Mouse (Mus musculus) lung, postnatal 0 days (tissue): Measurements from ENCODE around the gene Ptprg. TPM values are rescaled to one million over a fixed set of nuclear protein-coding genes. Genes with fewer than 3 reads are reported as not detected.

ENCODE experiments used
- ATAC-seq: fragments of 200-750 bp; cut with Nextera tagmentation; 2 replicates; pipeline ENCODE4 v1.8.0; 2017; ENCODE audit warnings: moderate library complexity
- DNase-seq: peaks from one replicate; pipeline ENCODE4 v3.0.0-alpha.2; 2016; ENCODE audit warnings: low spot score
- H3K27ac ChIP-seq: fragments of 300-500 bp; sonication (generic); 2 replicates; pipeline ENCODE4 v1.5.1; 2014; ENCODE audit warnings: antibody characterized with exemption, mild to moderate bottlenecking, low read length, mixed read lengths
- H3K27me3 ChIP-seq: fragments of 300-500 bp; sonication (generic); replicated peaks from 2 replicates; pipeline ENCODE4 v1.6.1; 2014; ENCODE audit warnings: low read length, mixed read lengths; ENCODE audit not compliant: insufficient read depth
- H3K36me3 ChIP-seq: fragments of 300-500 bp; sonication (generic); 2 replicates; pipeline ENCODE4 v1.6.1; 2014; ENCODE audit warnings: low read length, mixed read lengths; ENCODE audit not compliant: insufficient read depth
- H3K4me1 ChIP-seq: fragments of 300-500 bp; sonication (generic); 2 replicates; pipeline ENCODE4 v1.6.1; 2014; ENCODE audit warnings: antibody characterized with exemption, low read depth, low read length, mixed read lengths; ENCODE audit not compliant: insufficient read depth
- H3K4me2 ChIP-seq: fragments of 300-500 bp; sonication (generic); replicated peaks from 2 replicates; pipeline ENCODE4 v1.6.1; 2014; ENCODE audit warnings: low read depth, mild to moderate bottlenecking, low read length, moderate library complexity, mixed read lengths
- H3K4me3 ChIP-seq: fragments of 300-500 bp; sonication (generic); 2 replicates; pipeline ENCODE4 v1.5.1; 2014; ENCODE audit warnings: low read depth, low read length
- H3K9ac ChIP-seq: fragments of 300-500 bp; sonication (generic); replicated peaks from 2 replicates; pipeline ENCODE4 v1.6.1; 2014; ENCODE audit warnings: low read depth, mild to moderate bottlenecking
- H3K9me3 ChIP-seq: fragments of 300-500 bp; sonication (generic); 2 replicates; pipeline ENCODE4 v1.6.1; 2016; ENCODE audit warnings: low read length, mixed read lengths
- CTCF ChIP-seq: IDR thresholded peaks from 2 replicates; pipeline ENCODE4 v1.5.1; 2016; ENCODE audit warnings: antibody characterized with exemption, mild to moderate bottlenecking
- EP300 ChIP-seq: IDR thresholded peaks from 2 replicates; pipeline ENCODE4 v1.6.1; 2016; ENCODE audit warnings: antibody characterized with exemption, mild to moderate bottlenecking, control low read depth
- WGBS: fragments of 180-500 bp; shearing (Covaris S2); extraction: QIAGEN DNeasy Blood & Tissue Kit; methylation state at CpG from one replicate; pipeline ENCODE4 v1.1.7; 2014; 5-methylcytosine and 5-hydroxymethylcytosine counted together
- polyA plus RNA-seq: library from polyadenylated mRNA; unstranded; fragments of >200 nt; fragmentation: Nextera tagmentation; extraction: Ambion mirVana; gene quantifications from 2 replicates; pipeline ENCODE4 v1.2.1, GENCODE M21; 2015

Ptprg gene
- polyA plus RNA-seq, 1 experiment from 2014 or later = 19.4 TPM

DNA sequence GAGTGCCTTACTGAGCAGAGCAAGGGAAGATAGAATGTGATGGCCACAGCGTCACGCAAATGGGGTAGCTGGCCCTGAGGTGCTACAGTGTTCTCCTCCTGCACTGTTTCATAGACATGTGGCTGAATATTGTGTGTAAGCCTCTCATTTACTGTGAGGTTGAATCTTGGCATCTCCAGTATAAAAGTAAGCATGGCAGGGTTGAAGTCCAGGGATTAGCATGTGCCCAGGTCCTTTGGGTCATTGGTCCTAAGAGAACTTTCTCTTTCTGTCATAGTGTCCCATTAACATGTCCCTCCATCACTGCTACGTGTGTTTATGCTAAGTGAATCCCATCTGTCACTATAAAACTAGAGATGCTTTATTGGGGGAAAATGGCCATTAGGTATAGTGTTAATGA, 138.2 kb downstream of the Ptprg start:
- Histone ChIP-seq H3K9ac (no peak overlapping the region), H3K4me3 (no peak overlapping the region), H3K4me1 (no peaks in the 10 kb centered on the region), H3K27ac (no peak overlapping the region), H3K9me3 (no peaks in the 10 kb centered on the region), H3K4me2 (no peak overlapping the region), H3K27me3 (no peaks in the 10 kb centered on the region), H3K36me3 (no peaks in the 10 kb centered on the region)
- DNase-seq (no peak), ATAC-seq (no peak)
- TF ChIP-seq EP300 (no peak), CTCF (no peak)
- 88% methylated on average over 3 of the region's 3 CpGs for WGBS

DNA sequence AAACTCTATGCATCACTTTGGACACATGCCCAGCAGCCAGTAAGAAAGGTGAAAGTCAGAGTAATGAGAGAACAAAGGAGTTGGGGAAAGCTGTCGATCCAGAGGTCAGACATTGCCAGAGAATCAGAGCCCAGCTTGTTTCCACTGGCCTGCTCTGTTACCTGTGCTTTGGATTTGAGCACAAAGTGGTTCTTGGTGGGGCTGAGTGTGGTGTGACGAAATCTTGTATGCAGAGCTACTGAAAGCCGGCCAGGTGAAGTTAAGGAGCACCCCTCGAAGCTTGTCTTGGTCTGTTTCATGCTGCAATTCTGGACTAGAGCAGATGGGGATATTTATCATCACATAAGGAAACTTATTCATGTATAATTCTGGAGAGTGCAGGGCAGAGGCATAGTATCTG, 145.5 kb downstream of the Ptprg start:
- Histone ChIP-seq H3K27me3 (no peaks in the 10 kb centered on the region), H3K27ac (no peak overlapping the region), H3K4me3 (no peak overlapping the region), H3K4me2 (no peak overlapping the region), H3K4me1 (peaks cover 13% of the 10 kb centered on the region; the same call in 1 of the 2 replicates), H3K36me3 (no peaks in the 10 kb centered on the region), H3K9me3 (no peaks in the 10 kb centered on the region), H3K9ac (no peak overlapping the region)
- ATAC-seq (peak; percentile 62; the same call in 1 of the 2 replicates), DNase-seq (peak; percentile 44)
- 43% methylated on average over 4 of the region's 4 CpGs for WGBS
- no peak for TF ChIP-seq EP300
- no peak for TF ChIP-seq CTCF

DNA sequence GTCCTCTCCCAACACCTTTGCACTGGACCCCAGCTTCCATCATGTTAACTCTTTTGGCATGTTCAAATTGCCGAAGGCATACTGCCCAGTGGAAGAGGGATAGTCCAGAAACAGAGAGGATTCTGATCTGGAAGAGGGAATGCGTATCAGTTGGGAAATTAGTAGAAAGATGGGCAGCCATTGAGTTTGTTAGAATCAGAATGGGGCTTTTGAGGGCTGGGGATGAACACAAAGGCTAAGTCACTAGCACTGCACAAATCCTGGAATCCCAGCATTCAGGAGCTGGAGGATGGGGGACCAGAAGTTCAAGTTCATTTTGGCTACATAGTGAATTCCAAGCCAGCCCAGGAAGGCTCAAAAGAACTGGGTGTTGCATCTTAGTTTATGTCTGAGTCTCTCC, 146.3 kb downstream of the Ptprg start:
- Histone ChIP-seq H3K27me3 (no peaks in the 10 kb centered on the region), H3K9me3 (no peaks in the 10 kb centered on the region), H3K4me2 (no peak overlapping the region), H3K27ac (no peak overlapping the region), H3K4me1 (peaks cover 13% of the 10 kb centered on the region; the same call in 1 of the 2 replicates), H3K4me3 (no peak overlapping the region), H3K36me3 (no peaks in the 10 kb centered on the region), H3K9ac (no peak overlapping the region)
- whole genome bisulfite sequencing = 87% methylated on average over 2 of the region's 2 CpGs
- DNase-seq (no peak), ATAC-seq (no peak)
- TF ChIP-seq EP300 (no peak), CTCF (no peak)

DNA sequence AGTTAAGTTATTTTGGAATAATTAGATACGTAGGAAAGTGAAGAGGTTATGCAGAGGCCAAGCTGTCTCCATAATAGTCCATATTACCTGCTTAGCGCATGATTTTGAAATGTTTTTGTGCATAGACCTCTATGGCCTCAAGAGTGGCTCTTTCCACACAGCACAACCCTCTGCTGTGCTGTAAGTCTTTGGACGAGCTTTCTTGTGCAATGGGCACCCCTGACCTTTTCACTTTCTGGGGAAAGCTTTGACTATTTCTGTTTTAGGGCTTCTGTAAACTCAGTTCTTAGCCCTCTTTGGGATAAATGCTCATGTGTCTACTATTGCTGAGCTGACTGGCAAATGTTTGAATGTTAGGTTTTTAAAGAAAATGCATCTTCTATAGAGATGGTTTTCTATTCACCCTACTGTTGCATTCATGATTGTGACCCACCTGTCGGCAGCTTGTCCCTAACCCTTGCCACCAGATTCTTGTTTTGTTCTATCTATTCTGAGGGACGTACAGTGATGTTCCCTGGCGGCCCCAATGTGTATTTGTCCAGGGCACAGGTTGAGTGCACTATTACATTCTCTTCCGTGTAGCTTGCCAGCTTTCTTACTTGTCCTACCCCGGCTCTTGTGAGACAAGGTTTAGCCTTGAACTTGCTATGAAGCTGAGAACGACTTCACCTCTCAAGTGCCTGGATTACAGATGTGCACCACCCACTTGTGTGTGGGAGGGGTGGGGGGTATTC, 148.4 kb downstream of the Ptprg start:
- no peak overlapping the region for H3K4me3 ChIP-seq
- H3K9me3 ChIP-seq = no peaks in the 10 kb centered on the region
- no peaks in the 10 kb centered on the region for H3K36me3 ChIP-seq
- H3K4me2 ChIP-seq = no peak overlapping the region
- DNase-seq (no peak), ATAC-seq (peak; percentile 41)
- H3K27me3 ChIP-seq = no peaks in the 10 kb centered on the region
- 55% methylated on average over 9 of the region's 9 CpGs for WGBS
- TF ChIP-seq EP300 (no peak), CTCF (no peak)
- no peak overlapping the region for H3K9ac ChIP-seq
- peaks cover 13% of the 10 kb centered on the region; the same call in 1 of the 2 replicates for H3K4me1 ChIP-seq
- no peak overlapping the region for H3K27ac ChIP-seq

DNA sequence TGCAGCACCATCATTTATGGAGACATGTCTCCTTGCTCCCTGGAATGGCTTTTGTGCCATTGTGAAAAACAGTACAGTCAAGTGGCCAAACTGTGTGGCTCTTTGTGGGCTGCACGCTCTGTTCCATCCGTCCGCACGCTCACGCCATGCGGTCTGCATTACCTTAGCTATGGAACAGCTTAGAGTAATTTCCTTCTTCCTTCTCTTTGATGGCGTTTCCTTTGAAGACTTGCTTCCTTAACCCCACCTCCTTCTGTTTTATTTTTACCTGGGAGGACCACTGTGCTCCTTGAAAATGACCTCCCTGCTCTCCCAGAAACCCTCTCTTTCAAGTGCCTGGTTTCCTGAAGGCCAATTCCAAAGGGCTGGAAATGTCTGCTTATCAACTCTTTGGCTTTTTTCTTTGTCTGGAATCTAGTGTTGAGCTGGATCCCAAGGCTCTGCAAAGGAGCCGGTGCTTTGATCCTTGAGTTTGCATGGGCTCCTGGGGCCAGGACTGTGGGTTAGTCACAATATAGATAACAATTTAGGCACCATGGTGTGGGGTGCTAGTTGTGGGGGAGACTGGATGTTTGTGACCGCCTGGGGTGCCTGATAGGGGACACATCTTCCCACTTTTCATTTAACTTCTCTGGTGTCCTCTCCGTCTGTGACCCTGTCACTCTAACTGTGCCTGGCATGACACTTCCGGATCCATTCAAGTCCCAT, 149.6 kb downstream of the Ptprg start:
- no peaks in the 10 kb centered on the region for H3K36me3 ChIP-seq
- WGBS = 38% methylated on average over 11 of the region's 11 CpGs
- DNase-seq = no peak
- no peak overlapping the region for H3K4me2 ChIP-seq
- no peaks in the 10 kb centered on the region for H3K9me3 ChIP-seq
- no peaks in the 10 kb centered on the region for H3K27me3 ChIP-seq
- H3K9ac ChIP-seq = no peak overlapping the region
- no peak for ATAC-seq
- H3K27ac ChIP-seq = no peak overlapping the region
- peaks cover 13% of the 10 kb centered on the region; the same call in 1 of the 2 replicates for H3K4me1 ChIP-seq
- H3K4me3 ChIP-seq = no peak overlapping the region
- TF ChIP-seq CTCF = no peak
- no peak for TF ChIP-seq EP300

DNA sequence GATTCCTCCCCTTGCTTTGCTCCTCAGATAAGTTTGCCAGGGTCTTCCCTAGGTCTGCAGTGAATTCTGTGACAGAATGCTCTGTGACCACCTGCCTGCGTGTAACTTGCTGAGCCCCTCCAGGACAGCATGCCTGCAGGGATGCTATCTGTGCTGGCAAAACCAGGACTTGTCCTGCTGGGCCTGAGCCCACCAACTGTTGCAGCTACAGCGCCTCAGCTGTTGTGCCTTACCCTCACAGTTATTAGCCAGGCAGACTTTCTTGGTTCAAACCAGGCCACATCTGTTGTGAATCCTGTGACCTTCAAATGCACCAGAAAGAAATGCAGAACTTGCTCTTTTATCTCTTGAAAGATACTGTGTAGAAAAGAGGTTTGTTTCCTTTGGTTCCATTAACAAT, 151.5 kb downstream of the Ptprg start:
- Histone ChIP-seq H3K4me3 (no peak overlapping the region), H3K4me2 (no peak overlapping the region), H3K4me1 (peaks cover 13% of the 10 kb centered on the region; the same call in 1 of the 2 replicates), H3K9me3 (no peaks in the 10 kb centered on the region), H3K27me3 (no peaks in the 10 kb centered on the region), H3K36me3 (no peaks in the 10 kb centered on the region), H3K9ac (no peak overlapping the region), H3K27ac (no peak overlapping the region)
- WGBS = 64% methylated on average over 2 of the region's 2 CpGs
- TF ChIP-seq EP300 (no peak), CTCF (no peak)
- ATAC-seq = no peak
- DNase-seq = no peak
